Mouse (Mus musculus): ENCODE measurements at regions not wholly inside any gene's neighbourhood (a gene's known extent, or its start where the extent isn't known, plus 50 kb on each side); places are given as distances from the start of the nearest gene placed in this dataset.

DNA sequence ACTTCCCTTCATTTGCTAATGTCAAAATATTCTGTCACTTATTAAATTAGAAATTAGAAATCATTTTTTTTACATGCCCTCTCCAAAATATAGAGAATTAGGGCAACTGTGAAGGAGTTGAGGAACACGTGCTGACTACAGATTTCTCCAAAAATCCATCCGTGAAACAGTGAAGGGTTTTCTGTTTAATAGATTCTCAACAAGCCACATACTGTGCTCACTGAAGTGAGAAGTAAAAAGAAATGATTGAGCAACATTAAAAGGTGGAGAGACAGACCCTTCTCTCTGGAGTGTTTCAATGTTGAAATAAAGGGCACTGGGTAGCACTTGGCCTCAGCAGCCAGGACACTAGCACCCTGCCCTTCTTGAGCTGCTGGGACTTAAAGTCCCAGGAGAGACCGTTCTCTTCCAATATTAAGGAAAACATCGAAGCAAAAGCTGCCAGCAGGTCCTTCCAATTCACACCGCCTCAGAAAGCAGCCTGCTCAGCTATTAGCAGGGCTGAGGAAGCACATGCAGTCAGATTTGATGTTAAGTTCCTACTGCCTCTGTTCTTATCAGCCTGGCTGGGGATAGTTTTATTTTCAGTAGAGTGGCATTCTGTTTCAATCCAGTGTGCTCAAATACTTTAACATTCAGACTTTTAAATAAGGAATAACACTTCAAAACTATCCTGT lies 236.8 kb upstream of the Fbxo33 start:
- no peak overlapping the region for H3K9ac ChIP-seq
- H3K9me3 ChIP-seq: no peaks in the 10 kb centered on the region
- H3K36me3 ChIP-seq: no peaks in the 10 kb centered on the region
- no peak for ATAC-seq (ENCODE audit: low FRiP score)
- H3K27me3 ChIP-seq: no peaks in the 10 kb centered on the region
- no peak overlapping the region for H3K4me2 ChIP-seq
- no peak overlapping the region for H3K4me3 ChIP-seq
- no peaks in the 10 kb centered on the region; the same call in 1 of the 2 replicates for H3K4me1 ChIP-seq (replicated peaks)
- H3K27ac ChIP-seq: no peak overlapping the region
- WGBS: 56% methylated on average over 5 of the region's 5 CpGs

GRCm38 (mm10) chr12:59415051-59415450 lies 195.5 kb upstream of the Fbxo33 start:
- H3K4me1 ChIP-seq (replicated peaks): no peaks in the 10 kb centered on the region
- no peak for ATAC-seq (ENCODE audit: low FRiP score)
- no peak overlapping the region for H3K9ac ChIP-seq
- no peak overlapping the region for H3K4me3 ChIP-seq
- H3K27ac ChIP-seq: no peak overlapping the region
- no peaks in the 10 kb centered on the region for H3K27me3 ChIP-seq
- WGBS: 90% methylated on average over 6 of the region's 6 CpGs
- no peaks in the 10 kb centered on the region for H3K36me3 ChIP-seq
- H3K9me3 ChIP-seq: no peaks in the 10 kb centered on the region
- no peak overlapping the region for H3K4me2 ChIP-seq

GRCm38 (mm10) chr12:59411491-59411890 lies 192.0 kb upstream of the Fbxo33 start:
- ATAC-seq (ENCODE audit: low FRiP score): no peak
- H3K4me3 ChIP-seq: no peak overlapping the region
- H3K4me2 ChIP-seq: no peak overlapping the region
- WGBS: 62% methylated on average over 1 of the region's 1 CpGs
- no peaks in the 10 kb centered on the region for H3K36me3 ChIP-seq
- H3K9me3 ChIP-seq: no peaks in the 10 kb centered on the region
- no peak overlapping the region for H3K27ac ChIP-seq
- no peaks in the 10 kb centered on the region for H3K4me1 ChIP-seq (replicated peaks)
- no peaks in the 10 kb centered on the region for H3K27me3 ChIP-seq
- H3K9ac ChIP-seq: no peak overlapping the region

DNA sequence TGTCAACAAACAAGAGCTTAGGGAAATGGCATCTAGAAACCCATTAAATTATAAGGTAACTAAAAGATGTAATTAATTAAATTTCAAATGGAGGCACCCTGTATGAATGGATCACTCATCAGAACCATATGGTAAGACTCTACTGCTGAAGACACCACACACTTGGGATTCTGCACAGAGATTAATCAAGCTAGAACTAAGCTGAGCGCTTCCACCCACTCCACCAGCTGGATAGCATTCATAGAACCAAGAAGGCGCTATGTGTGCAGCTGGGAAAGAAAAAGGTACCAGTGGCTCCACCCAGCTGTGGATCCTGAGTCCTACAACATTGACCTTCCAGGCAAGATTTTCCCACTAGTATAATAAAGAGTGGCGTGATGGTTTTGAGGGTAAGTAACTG lies 171.6 kb upstream of the Fbxo33 start:
- no peak overlapping the region for H3K4me2 ChIP-seq
- no peak for ATAC-seq (ENCODE audit: low FRiP score)
- no peaks in the 10 kb centered on the region for H3K27me3 ChIP-seq
- H3K27ac ChIP-seq: no peak overlapping the region
- H3K4me3 ChIP-seq: no peak overlapping the region
- H3K36me3 ChIP-seq: no peaks in the 10 kb centered on the region
- no peaks in the 10 kb centered on the region for H3K4me1 ChIP-seq (replicated peaks)
- WGBS: 95% methylated on average over 3 of the region's 3 CpGs
- H3K9ac ChIP-seq: no peak overlapping the region
- H3K9me3 ChIP-seq: no peaks in the 10 kb centered on the region

- H3K9me3 ChIP-seq: no peaks in the 10 kb centered on the region
- no peak for ATAC-seq (ENCODE audit: low FRiP score)
- H3K4me1 ChIP-seq (replicated peaks): no peaks in the 10 kb centered on the region
- H3K27me3 ChIP-seq: no peaks in the 10 kb centered on the region
- H3K9ac ChIP-seq: no peak overlapping the region
- H3K4me2 ChIP-seq: no peak overlapping the region
- H3K4me3 ChIP-seq: no peak overlapping the region
- H3K36me3 ChIP-seq: no peaks in the 10 kb centered on the region
- 29% methylated on average over 3 of the region's 3 CpGs for WGBS
- H3K27ac ChIP-seq: no peak overlapping the region
Measured at GRCm38 (mm10) chr12:59382812-59383211, 163.3 kb upstream of the Fbxo33 start.

GRCm38 (mm10) chr12:59341586-59341985 lies 122.1 kb upstream of the Fbxo33 start:
- Histone ChIP-seq H3K4me3 (no peak overlapping the region), H3K27me3 (no peaks in the 10 kb centered on the region), H3K9me3 (no peaks in the 10 kb centered on the region), H3K27ac (no peak overlapping the region), H3K4me1 (replicated peaks) (no peaks in the 10 kb centered on the region), H3K9ac (no peak overlapping the region), H3K36me3 (no peaks in the 10 kb centered on the region), H3K4me2 (no peak overlapping the region)
- no peak for ATAC-seq (ENCODE audit: low FRiP score)
- 94% methylated on average over 2 of the region's 2 CpGs for WGBS

DNA sequence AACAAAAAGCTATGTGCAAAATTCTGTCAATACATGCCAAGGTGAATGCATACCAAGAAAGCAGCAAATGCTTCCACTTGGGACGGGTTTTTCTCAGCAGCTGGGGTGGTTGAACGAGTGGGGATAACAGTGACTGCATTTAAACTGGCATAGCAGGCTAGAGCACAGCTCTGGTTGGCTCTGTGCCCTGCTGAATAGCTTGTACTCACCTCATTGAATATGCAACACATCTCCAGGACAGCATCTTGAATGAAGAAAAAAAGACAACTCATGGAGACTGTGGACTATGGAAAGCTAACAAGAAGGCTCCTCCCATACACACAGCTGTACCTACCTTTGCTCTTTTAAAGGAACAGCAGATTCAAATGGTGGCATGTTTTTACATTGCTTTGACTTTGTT lies 111.2 kb upstream of the Fbxo33 start:
- Histone ChIP-seq H3K36me3 (no peaks in the 10 kb centered on the region), H3K4me3 (no peak overlapping the region), H3K4me1 (replicated peaks) (no peaks in the 10 kb centered on the region), H3K27me3 (no peaks in the 10 kb centered on the region), H3K9ac (no peak overlapping the region), H3K4me2 (no peak overlapping the region), H3K27ac (no peak overlapping the region), H3K9me3 (no peaks in the 10 kb centered on the region)
- 48% methylated on average over 2 of the region's 2 CpGs for WGBS
- no peak; the same call in 1 of the 2 replicates for ATAC-seq (ENCODE audit: low FRiP score)

GRCm38 (mm10) chr12:59312703-59313102 lies 93.2 kb upstream of the Fbxo33 start:
- Histone ChIP-seq H3K9ac (no peak overlapping the region), H3K27me3 (no peaks in the 10 kb centered on the region), H3K4me2 (no peak overlapping the region), H3K27ac (no peak overlapping the region), H3K4me1 (replicated peaks) (peaks cover 3% of the 10 kb centered on the region; the same call in 1 of the 2 replicates), H3K4me3 (no peak overlapping the region), H3K9me3 (no peaks in the 10 kb centered on the region), H3K36me3 (no peaks in the 10 kb centered on the region)
- no peak for ATAC-seq (ENCODE audit: low FRiP score)
- WGBS: 88% methylated on average over 1 of the region's 1 CpGs

DNA sequence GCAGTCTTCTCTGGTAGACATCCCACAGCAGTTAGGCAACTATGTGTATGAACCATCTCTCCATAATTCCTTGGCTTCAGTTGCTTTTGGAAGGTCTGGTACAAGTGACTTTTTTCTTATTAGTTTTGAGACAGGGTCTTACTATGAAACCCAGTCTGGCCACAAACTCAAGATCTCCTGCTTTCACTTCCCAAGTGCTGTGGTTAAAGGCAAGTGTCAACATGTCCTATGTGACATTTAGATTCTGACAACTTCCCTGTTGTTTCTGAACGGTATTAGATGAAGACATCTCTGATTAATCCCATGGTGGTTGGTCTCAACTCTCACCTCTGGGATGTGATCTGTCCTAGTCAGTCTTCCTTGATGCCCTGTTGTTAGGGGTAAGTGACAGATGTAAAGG lies 88.4 kb upstream of the Fbxo33 start:
- Histone ChIP-seq H3K36me3 (no peaks in the 10 kb centered on the region), H3K4me1 (replicated peaks) (peaks cover 3% of the 10 kb centered on the region; the same call in 1 of the 2 replicates), H3K27ac (no peak overlapping the region), H3K4me2 (no peak overlapping the region), H3K9ac (no peak overlapping the region), H3K9me3 (no peaks in the 10 kb centered on the region), H3K27me3 (no peaks in the 10 kb centered on the region), H3K4me3 (no peak overlapping the region)
- no peak for ATAC-seq (ENCODE audit: low FRiP score)
- 74% methylated on average over 1 of the region's 1 CpGs for WGBS

GRCm38 (mm10) chr12:59304522-59304921 lies 85.0 kb upstream of the Fbxo33 start:
- Histone ChIP-seq H3K36me3 (no peaks in the 10 kb centered on the region), H3K4me3 (no peak overlapping the region), H3K27me3 (no peaks in the 10 kb centered on the region), H3K27ac (no peak overlapping the region), H3K4me2 (no peak overlapping the region), H3K9ac (no peak overlapping the region), H3K4me1 (replicated peaks) (peaks cover 3% of the 10 kb centered on the region; the same call in 1 of the 2 replicates), H3K9me3 (no peaks in the 10 kb centered on the region)
- WGBS: 45% methylated on average over 6 of the region's 6 CpGs
- no peak for ATAC-seq (ENCODE audit: low FRiP score)
